8 mouse cellular contexts compared by ENCODE assay signal in genomic region chr2:5715054-5715410, GRCm38 (mm10). TPM values are rescaled to one million over a fixed set of nuclear protein-coding genes. Genes with fewer than 3 reads are reported as not detected.
DNase-seq lines count a peak whose midpoint lies in the region; ATAC-seq and TF ChIP-seq lines count a peak whose summit lies in the region.

No protein-coding gene starts in this region.

- no peak for TF ChIP-seq RAD21 in CH12.LX (IDR thresholded peaks at IDR 0.05; ENCODE audit: low read depth, low read length)

- peak overlapping the region; percentile 52; the same call in 1 of the 2 replicates for H3K4me2 ChIP-seq in CH12.LX (ENCODE audit: insufficient read depth, low read depth, poor library complexity, severe bottlenecking)
- H3K4me2 ChIP-seq in forebrain, embryonic 14.5 days (ENCODE audit: low read length): peak overlapping the region; percentile 99
- H3K4me2 ChIP-seq in liver, embryonic 12.5 days: peak overlapping the region; percentile 92

- H3K9me3 ChIP-seq in CH12.LX (replicated peaks; ENCODE audit: low read length): peaks cover 13% of the 10 kb centered on the region
- no peaks in the 10 kb centered on the region for H3K9me3 ChIP-seq in forebrain, embryonic 14.5 days (replicated peaks; ENCODE audit: control insufficient read depth, low read length)
- H3K9me3 ChIP-seq in liver, embryonic 12.5 days (replicated peaks): peaks cover 6% of the 10 kb centered on the region

- intact Hi-C loops in gastrocnemius, postnatal 14 days (cut with DNase I; ENCODE audit: low total_unique reads): no loop called here

- H3K4me3 ChIP-seq in CH12.LX (replicated peaks in 1 of 3; ENCODE audit: low read depth in 2 of 3, low read length in 2 of 3, poor library complexity in 1 of 3): peak overlapping the region in 1 of 3 experiments; percentile 99
- H3K4me3 ChIP-seq in forebrain, embryonic 14.5 days (ENCODE audit: low read depth, low read length): peak overlapping the region; percentile 66
- peak overlapping the region; percentile 59 for H3K4me3 ChIP-seq in liver, embryonic 12.5 days

- H3K79me2 ChIP-seq in CH12.LX (replicated peaks; ENCODE audit: control insufficient read depth, extremely low read depth, insufficient read depth, poor library complexity, severe bottlenecking): peaks cover 23% of the 10 kb centered on the region

- dilution Hi-C loops in CH12.LX (cut with MboI; ENCODE audit: extremely low pct_ligation_motif_present, extremely low pct_unique_long_range_greater_than_20kb, low sequenced_read_pairs): no loop called here

- no peaks in the 10 kb centered on the region for H3K27me3 ChIP-seq in CH12.LX (replicated peaks)
- H3K27me3 ChIP-seq in forebrain, embryonic 14.5 days (replicated peaks; ENCODE audit: control insufficient read depth, insufficient read depth, low read length): peaks cover 4% of the 10 kb centered on the region; the same call in 1 of the 2 replicates
- H3K27me3 ChIP-seq in liver, embryonic 12.5 days (replicated peaks): peaks cover 52% of the 10 kb centered on the region

- H3K36me3 ChIP-seq in CH12.LX (replicated peaks in 1 of 2; ENCODE audit: control insufficient read depth in 1 of 2, insufficient read depth in 1 of 2, low read length in 1 of 2): no peaks in the 10 kb centered on the region
- no peaks in the 10 kb centered on the region for H3K36me3 ChIP-seq in forebrain, embryonic 14.5 days (ENCODE audit: control insufficient read depth, insufficient read depth, low read length)
- no peaks in the 10 kb centered on the region for H3K36me3 ChIP-seq in liver, embryonic 12.5 days

- H3K4me1 ChIP-seq in CH12.LX (ENCODE audit: control insufficient read depth in 1 of 2, insufficient read depth in 2 of 2): peaks cover 12 to 25% of the 10 kb centered on the region in 2 experiments
- peaks cover 4% of the 10 kb centered on the region; the same call in 1 of the 2 replicates for H3K4me1 ChIP-seq in forebrain, embryonic 14.5 days (ENCODE audit: control insufficient read depth, insufficient read depth, low read length)
- peaks cover 26% of the 10 kb centered on the region for H3K4me1 ChIP-seq in liver, embryonic 12.5 days

- TF ChIP-seq EP300 in CH12.LX (IDR thresholded peaks at IDR 0.05; ENCODE audit: low read length): no peak

- no peak overlapping the region for H3K9ac ChIP-seq in CH12.LX (ENCODE audit: insufficient read depth, low read depth)
- H3K9ac ChIP-seq in forebrain, embryonic 14.5 days (ENCODE audit: low read length): peak overlapping the region; percentile 74
- H3K9ac ChIP-seq in liver, embryonic 12.5 days: peak overlapping the region; percentile 63; the same call in 1 of the 2 replicates

- no peak overlapping the region for H3K27ac ChIP-seq in CH12.LX (ENCODE audit: insufficient read depth, low read depth)
- no peak overlapping the region for H3K27ac ChIP-seq in forebrain, embryonic 14.5 days (ENCODE audit: low read depth, low read length)
- no peak overlapping the region for H3K27ac ChIP-seq in liver, embryonic 12.5 days

- WGBS in forebrain, embryonic 14.5 days: 1% methylated on average over 19 of the region's 19 CpGs
- 2% methylated on average over 19 of the region's 19 CpGs for WGBS in liver, embryonic 12.5 days (ENCODE audit: insufficient replicate concordance)

- no peak for TF ChIP-seq CTCF in CH12.LX (conservative IDR thresholded peaks at IDR 0.05 in 1 of 2, IDR thresholded peaks at IDR 0.05 in 1 of 2; ENCODE audit: low read depth in 2 of 2, low read length in 2 of 2)

- peak; percentile 59 for DNase-seq in gastrocnemius, postnatal 14 days
- no peak for DNase-seq in gastrocnemius, adult 18-20 months (ENCODE audit: low spot score)
- no peak for DNase-seq in CH12.LX (ENCODE audit: extremely low read depth)
- no peak for DNase-seq in forebrain, embryonic 14.5 days (ENCODE audit: low spot score)
- DNase-seq in layer of hippocampus, postnatal 36 days: no peak
- DNase-seq in frontal cortex, postnatal 14 days (ENCODE audit: low spot score in 2 of 2): no peak
- no peak for DNase-seq in layer of hippocampus, postnatal 10 days (ENCODE audit: low spot score in 2 of 2)

- TF ChIP-seq POLR2A in CH12.LX (IDR thresholded peaks at IDR 0.05; ENCODE audit: low read depth, low read length): no peak

- in situ Hi-C loops in CH12.LX (cut with MboI; ENCODE audit: low pct_ligation_motif_present, low pct_unique_long_range_greater_than_20kb, low sequenced_read_pairs): loop anchor here (10.0 kb wide), 3 partner anchors 90 to 260 kb away; no protein-coding TSS in a partner anchor

- peak; percentile 30; the same call in 1 of the 2 replicates for ATAC-seq in forebrain, embryonic 14.5 days
- ATAC-seq in liver, embryonic 12.5 days: 0 out of 2 replicates have a peak, but pooled peaks have one; percentile 6

TF ChIP-seq in CH12.LX, 34 proteins besides CTCF, POLR2A, EP300 and RAD21:
- no peak for TF ChIP-seq ELF1 (IDR thresholded peaks at IDR 0.05; ENCODE audit: low read depth, low read length)
- TF ChIP-seq MAZ (IDR thresholded peaks at IDR 0.05; ENCODE audit: low read depth, low read length): no peak
- TF ChIP-seq BHLHE40 (IDR thresholded peaks at IDR 0.05; ENCODE audit: low read depth, low read length): no peak
- TF ChIP-seq CHD1 (IDR thresholded peaks at IDR 0.05; ENCODE audit: low read depth, low read length): no peak
- TF ChIP-seq ZNF384 (IDR thresholded peaks at IDR 0.05; ENCODE audit: low read depth, low read length): no peak
- TF ChIP-seq NELFE (IDR thresholded peaks at IDR 0.05; ENCODE audit: low read depth, low read length): no peak
- TF ChIP-seq HCFC1 (IDR thresholded peaks at IDR 0.05; ENCODE audit: low read depth, low read length): no peak
- no peak for TF ChIP-seq JUND (conservative IDR thresholded peaks at IDR 0.05; ENCODE audit: low read depth, low read length)
- no peak for TF ChIP-seq GABPA (IDR thresholded peaks at IDR 0.05; ENCODE audit: insufficient replicate concordance, low read depth, low read length)
- TF ChIP-seq PAX5 (IDR thresholded peaks at IDR 0.05; ENCODE audit: low read length): no peak
- no peak for TF ChIP-seq SMC3 (IDR thresholded peaks at IDR 0.05; ENCODE audit: low read depth, low read length)
- no peak for TF ChIP-seq MEF2A (IDR thresholded peaks at IDR 0.05; ENCODE audit: borderline replicate concordance, low read depth, low read length)
- no peak for TF ChIP-seq E2F4 (IDR thresholded peaks at IDR 0.05; ENCODE audit: insufficient replicate concordance, low read depth, low read length)
- TF ChIP-seq USF2 (conservative IDR thresholded peaks at IDR 0.05; ENCODE audit: low read depth, low read length): no peak

RNA-seq across cellular contexts. Expression of gene Camk1d, which starts 0.7 kb away (rescaled TPM):
- total RNA-seq in gastrocnemius, postnatal 14 days (2021): 1 to 10 TPM; 1.7 to 2.3 TPM
- 1 to 10 TPM in 1 of 2 experiments, under 1 TPM in 1; 0.82 to 2.0 TPM for total RNA-seq in gastrocnemius, adult 18-20 months (2021)
- total RNA-seq in CH12.LX (2012; rRNA removed): 4.8 and 5.7 TPM in 2 replicates
- total RNA-seq in CH12.LX (2014; rRNA removed): 4.6 and 5.1 TPM in 2 replicates
- polyA plus RNA-seq in CH12.LX (2012; ENCODE audit: insufficient read length, low read depth): 11.7 and 12.4 TPM in 2 replicates
- polyA plus RNA-seq in forebrain, embryonic 14.5 days (2014; fragmentation: Nextera tagmentation; extraction: Ambion mirVana): 3.8 and 4.1 TPM in 2 replicates
- polyA plus RNA-seq in liver, embryonic 12.5 days (2016; fragmentation: Nextera tagmentation; extraction: Ambion mirVana): 1.3 and 1.5 TPM in 2 replicates
- total RNA-seq in layer of hippocampus, postnatal 36 days (2021): 100 to 1,000 TPM; 168 to 171 TPM
- total RNA-seq in layer of hippocampus, postnatal 10 days (2021): 100 to 1,000 TPM; 124 to 128 TPM

Comparison
In these comparisons a context has a peak if more than half of its experiments do, and no peak if none do; other contexts are left out.
1. RNA of gene Camk1d, which starts 0.7 kb away (total RNA-seq): 168 to 171 TPM in layer of hippocampus, postnatal 36 days and 124 to 128 TPM in layer of hippocampus, postnatal 10 days; 4.6 to 5.7 TPM in CH12.LX, 1.7 to 2.3 TPM in gastrocnemius, postnatal 14 days and 0.82 to 2.0 TPM in gastrocnemius, adult 18-20 months; every median in the first group is over 10 times any median in the second.
2. Peak in every context shown above with its lines, with median percentiles within 50 percentile points of each other: H3K4me2 ChIP-seq.